24 mouse cellular contexts compared by ENCODE assay signal in genomic region chr9:114487481-114488258, GRCm38 (mm10). TPM values are rescaled to one million over a fixed set of nuclear protein-coding genes. Genes with fewer than 3 reads are reported as not detected.
A peak's percentile ranks its signal among the peaks of the same experiment; 100 is the strongest.
DNase-seq lines count a peak whose midpoint lies in the region; ATAC-seq and TF ChIP-seq lines count a peak whose summit lies in the region.
"Had no signal": no experiment of that assay in that cellular context is flagged by ENCODE, and none has a peak within 500 bp of the region (broad histone marks: within the 10 kb centered on the region; RNA-seq: fewer than 3 reads in every experiment).

No protein-coding gene starts in this region.

- DNase-seq in 3T3-L1 (ENCODE audit: low read depth, low spot score) (peak; percentile 52), Patski (ENCODE audit: low read depth, low spot score) (peak; percentile 33), adipocyte (ENCODE audit: low spot score) (no peak)
- no peak for DNase-seq in left cerebral cortex, adult 18-20 months (ENCODE audit: low spot score in 2 of 2)
- DNase-seq in thymus, postnatal 25 days, result no peak
- DNase-seq in cerebellum, adult 2 months, result no peak
- DNase-seq: adrenal gland, postnatal 25 days; cerebellum, adult 18-20 months; gastrocnemius, postnatal 14 days; heart, postnatal 4 days; lung, embryonic 14.5 days; lung, postnatal 4 days; right cerebral cortex, adult 18-20 months; spleen, adult 18-20 months had no signal

- TF ChIP-seq CTCF in C2C12 (IDR thresholded peaks at IDR 0.05; ENCODE audit: control insufficient read depth, insufficient read depth, insufficient read length), result no peak
- no peak for TF ChIP-seq CTCF in Patski (IDR thresholded peaks at IDR 0.05)
- TF ChIP-seq CTCF in cerebellum, adult 2 months (IDR thresholded peaks at IDR 0.05; ENCODE audit: borderline replicate concordance, insufficient read depth, low read depth, low read length), result no peak

- H3K27ac ChIP-seq in intestine, embryonic 16.5 days (ENCODE audit: low read length), result peak overlapping the region; percentile 87
- no peak overlapping the region for H3K27ac ChIP-seq in cerebellum, adult 2 months (ENCODE audit: insufficient read depth, low read length)
- H3K27ac ChIP-seq: heart, embryonic 10.5 days; limb, embryonic 10.5 days; liver, embryonic 12.5 days; midbrain, embryonic 10.5 days had no signal

- ATAC-seq in Patski, result peak; percentile 78
- ATAC-seq in intestine, embryonic 16.5 days, result peak; percentile 92
- ATAC-seq: hindbrain, embryonic 16.5 days; liver, embryonic 12.5 days had no signal

- TF ChIP-seq POLR2A in cerebellum, adult 2 months (IDR thresholded peaks at IDR 0.05; ENCODE audit: borderline replicate concordance, insufficient read depth, low read length), result no peak

- in situ Hi-C loops in Patski (cut with MboI; ENCODE audit: low pct_unique_long_range_greater_than_20kb), result no loop called here

- WGBS in intestine, embryonic 16.5 days, result 68% methylated on average over 23 of the region's 23 CpGs
- 84% methylated on average over 23 of the region's 23 CpGs for WGBS in cerebellum, adult 2 months

- H3K27me3 ChIP-seq in C2C12 (ENCODE audit: control insufficient read depth, insufficient read depth, insufficient read length) (no peaks in the 10 kb centered on the region), Patski (no peaks in the 10 kb centered on the region)
- no peaks in the 10 kb centered on the region for H3K27me3 ChIP-seq in intestine, embryonic 16.5 days (replicated peaks; ENCODE audit: control insufficient read depth, insufficient read depth, low read length)
- H3K27me3 ChIP-seq in cerebellum, adult 2 months (ENCODE audit: control insufficient read depth, insufficient read depth, low read length), result no peaks in the 10 kb centered on the region
- H3K27me3 ChIP-seq: liver, embryonic 12.5 days had no signal

- peak overlapping the region; percentile 11; the same call in 1 of the 2 replicates for H3K4me2 ChIP-seq in intestine, embryonic 16.5 days (ENCODE audit: low read depth, low read length)
- H3K4me2 ChIP-seq: liver, embryonic 12.5 days; lung, embryonic 14.5 days had no signal

- CTCF ChIA-PET in Patski (lab: Charles Lee), result interaction anchor here (1.9 kb wide), 1 partner anchor 11 kb away, joined by 9 read pairs; no protein-coding TSS in a partner anchor

- no peaks in the 10 kb centered on the region for H3K36me3 ChIP-seq in C2C12 (ENCODE audit: control insufficient read depth, insufficient read depth)
- H3K36me3 ChIP-seq in intestine, embryonic 16.5 days (ENCODE audit: control insufficient read depth, insufficient read depth, low read length), result no peaks in the 10 kb centered on the region
- H3K36me3 ChIP-seq: heart, embryonic 10.5 days; limb, embryonic 10.5 days; liver, embryonic 12.5 days; midbrain, embryonic 10.5 days had no signal

- no peak overlapping the region for H3K4me3 ChIP-seq in C2C12 (ENCODE audit: insufficient read depth, poor library complexity, severe bottlenecking)
- H3K4me3 ChIP-seq in intestine, embryonic 16.5 days (ENCODE audit: low read length), result no peak overlapping the region
- no peak overlapping the region for H3K4me3 ChIP-seq in cerebellum, adult 2 months (replicated peaks; ENCODE audit: insufficient read depth, low read depth, low read length)
- H3K4me3 ChIP-seq: heart, embryonic 10.5 days; limb, embryonic 10.5 days; liver, embryonic 12.5 days; midbrain, embryonic 10.5 days had no signal

- no peaks in the 10 kb centered on the region for H3K9me3 ChIP-seq in intestine, embryonic 16.5 days (ENCODE audit: control insufficient read depth, low read length)
- H3K9me3 ChIP-seq: heart, embryonic 10.5 days; limb, embryonic 10.5 days; liver, embryonic 12.5 days; midbrain, embryonic 10.5 days had no signal

- POLR2A ChIA-PET in Patski (lab: Charles Lee), result no interaction called here

- no peak overlapping the region for H3K9ac ChIP-seq in intestine, embryonic 16.5 days (ENCODE audit: low read depth, low read length)
- H3K9ac ChIP-seq: liver, embryonic 12.5 days; lung, embryonic 14.5 days had no signal

- no peaks in the 10 kb centered on the region for H3K79me2 ChIP-seq in C2C12 (ENCODE audit: control insufficient read depth, insufficient read depth)

- peaks cover 5% of the 10 kb centered on the region for H3K4me1 ChIP-seq in intestine, embryonic 16.5 days (ENCODE audit: control insufficient read depth, insufficient read depth, low read length)
- no peaks in the 10 kb centered on the region for H3K4me1 ChIP-seq in cerebellum, adult 2 months (ENCODE audit: control insufficient read depth, insufficient read depth, low read length)
- H3K4me1 ChIP-seq: heart, embryonic 10.5 days; limb, embryonic 10.5 days; liver, embryonic 12.5 days; midbrain, embryonic 10.5 days had no signal

- no peaks in the 10 kb centered on the region for H3K79me3 ChIP-seq in C2C12 (ENCODE audit: low read depth)

- no peak overlapping the region for H3ac ChIP-seq in C2C12 (ENCODE audit: control insufficient read depth, insufficient read length, low read depth)

TF ChIP-seq in C2C12, 6 proteins besides CTCF, POLR2A, EP300 and RAD21:
- no peak for TF ChIP-seq FOSL1 (IDR thresholded peaks at IDR 0.05; ENCODE audit: insufficient read depth, low read length, poor library complexity, severe bottlenecking)
- no peak for TF ChIP-seq MAX (IDR thresholded peaks at IDR 0.05)
- TF ChIP-seq USF1 (IDR thresholded peaks at IDR 0.05; ENCODE audit: low read depth), result peak; percentile 71
- TF ChIP-seq MYOD1 (IDR thresholded peaks at IDR 0.05; ENCODE audit: control insufficient read depth, insufficient read length, low read depth), result no peak
- no peak for TF ChIP-seq CEBPB (IDR thresholded peaks at IDR 0.05; ENCODE audit: low read depth)
- no peak for TF ChIP-seq MYOG (IDR thresholded peaks at IDR 0.05; ENCODE audit: control insufficient read depth, extremely low read depth, insufficient read length)

RNA-seq across cellular contexts. Expression of gene Ccr4, which starts 17.0 kb away (rescaled TPM):
- not detected for polyA plus RNA-seq in C2C12 (2012; fragmentation: generic; extraction: Trizol)
- polyA plus RNA-seq in Patski (2021), result not detected
- polyA plus RNA-seq in intestine, embryonic 16.5 days (2015; fragmentation: Nextera tagmentation; extraction: Ambion mirVana), result 1.9 and 2.5 TPM in 2 replicates
- total RNA-seq in left cerebral cortex, adult 18-20 months (2021), result not detected
- not detected in 2 replicates for polyA plus RNA-seq in cerebellum, adult 2 months (2012; rRNA removed)
- total RNA-seq: adrenal gland, postnatal 25 days; gastrocnemius, postnatal 14 days; heart, postnatal 4 days; layer of hippocampus, postnatal 25 days had no signal
- polyA plus RNA-seq: embryonic facial prominence, embryonic 11.5 days; heart, embryonic 10.5 days; hindbrain, embryonic 16.5 days; limb, embryonic 10.5 days; liver, embryonic 12.5 days; lung, embryonic 14.5 days; midbrain, embryonic 10.5 days; neural tube, embryonic 11.5 days had no signal

RNA-seq across cellular contexts. Expression of gene C130032M10Rik, which starts 27.8 kb away (rescaled TPM):
- polyA plus RNA-seq in C2C12 (2012; fragmentation: generic; extraction: Trizol) (not detected), Patski (2021) (not detected)
- polyA plus RNA-seq in intestine, embryonic 16.5 days (2015; fragmentation: Nextera tagmentation; extraction: Ambion mirVana), result 0.32 TPM in 1 of 2 replicates, not detected in the other
- not detected for total RNA-seq in left cerebral cortex, adult 18-20 months (2021)
- not detected in 2 replicates for polyA plus RNA-seq in cerebellum, adult 2 months (2012; rRNA removed)
- total RNA-seq: adrenal gland, postnatal 25 days; gastrocnemius, postnatal 14 days; heart, postnatal 4 days; layer of hippocampus, postnatal 25 days had no signal
- polyA plus RNA-seq: embryonic facial prominence, embryonic 11.5 days; hindbrain, embryonic 16.5 days; lung, embryonic 14.5 days; neural tube, embryonic 11.5 days had no signal

Comparison
In these comparisons a context has a peak if more than half of its experiments do, and no peak if none do; other contexts are left out.
1. DNase-seq: peak in 3T3-L1 (single experiment) and Patski (single experiment); none in left cerebral cortex, adult 18-20 months (0 of 2), adipocyte (single experiment), thymus, postnatal 25 days (single experiment) and cerebellum, adult 2 months (0 of 2).